Mouse (Mus musculus) liver, adult 2 months (tissue): ENCODE results near the gene Ccdc136. TPM values are rescaled to one million over a fixed set of nuclear protein-coding genes. Genes with fewer than 3 reads are reported as not detected.
A peak's percentile ranks its signal among the peaks of the same experiment; 100 is the strongest.

ENCODE experiments used
- DNase-seq: peaks from one replicate; pipeline ENCODE4 v3.0.0-alpha.2; 2011; ENCODE audit warnings: low read depth, low spot score; ENCODE audit errors: extremely low read depth
- H3K27ac ChIP-seq: fragments of 200-500 bp; replicated peaks from 2 replicates; pipeline ENCODE4 v1.5.1; 2012; ENCODE audit warnings: low read depth, mild to moderate bottlenecking, control low read depth, inconsistent platforms, low read length; ENCODE audit not compliant: insufficient read depth
- H3K27me3 ChIP-seq: fragments of 200-500 bp; 2 replicates; pipeline ENCODE4 v1.6.1; 2012; ENCODE audit warnings: mild to moderate bottlenecking, moderate library complexity, low read length, inconsistent platforms; ENCODE audit not compliant: control insufficient read depth, insufficient read depth
- H3K36me3 ChIP-seq: fragments of 200-500 bp; 2 replicates; pipeline ENCODE4 v1.6.1; 2012; ENCODE audit warnings: low read length, inconsistent platforms; ENCODE audit not compliant: control insufficient read depth, insufficient read depth
- H3K4me1 ChIP-seq: fragments of 200-500 bp; 2 replicates; pipeline ENCODE4 v1.6.1; 2011; ENCODE audit warnings: low read length; ENCODE audit not compliant: control insufficient read depth, insufficient read depth
- H3K4me3 ChIP-seq: fragments of 200-500 bp; 2 replicates; pipeline ENCODE4 v1.5.1; 2011; ENCODE audit warnings: low read depth, mild to moderate bottlenecking, control low read depth, low read length, moderate library complexity; ENCODE audit not compliant: insufficient read depth
- H3K79me2 ChIP-seq: fragments of 200-500 bp; 2 replicates; pipeline ENCODE4 v1.6.1; 2012; ENCODE audit warnings: inconsistent platforms, mild to moderate bottlenecking, low read length, moderate library complexity; ENCODE audit not compliant: control insufficient read depth, insufficient read depth
- H3K9ac ChIP-seq: fragments of 200-500 bp; 2 replicates; pipeline ENCODE4 v1.6.1; 2012; ENCODE audit warnings: low read depth, mild to moderate bottlenecking, control low read depth, inconsistent platforms, low read length
- CTCF ChIP-seq: fragments of 200-500 bp; IDR thresholded peaks from 2 replicates; pipeline ENCODE4 v1.5.1; 2011; ENCODE audit warnings: low read depth, low read length, control low read depth
- POLR2A ChIP-seq: fragments of 200-500 bp; IDR thresholded peaks from 2 replicates; pipeline ENCODE4 v1.6.1; 2011; ENCODE audit warnings: low read length, control low read depth; ENCODE audit not compliant: insufficient read depth; ENCODE audit errors: extremely low read depth
- WGBS: fragments of 180-500 bp; shearing (Covaris S2); methylation state at CpG from one replicate; pipeline ENCODE4 v1.1.7; 2018; 5-methylcytosine and 5-hydroxymethylcytosine counted together
- polyA plus RNA-seq: library from polyadenylated mRNA; depleted of rRNA; stranded (reverse); fragments of >200 nt; gene quantifications from 2 replicates; pipeline ENCODE4 v1.2.3, GENCODE M21; 2012
- total RNA-seq: library from RNA; depleted of rRNA; stranded (reverse); fragments of >200 nt; gene quantifications from 2 replicates; pipeline ENCODE4 v1.2.3, GENCODE M21; 2014

The Ccdc136 gene
- total and polyA plus RNA-seq, 2 experiments = 0.09 to 0.34 TPM

GRCm38 (mm10) chr6:29352816-29353215 is 43.3 kb upstream of the Ccdc136 start:
- DNase-seq = peak; percentile 58
- Histone ChIP-seq H3K79me2 (peaks cover 24% of the 10 kb centered on the region; the same call in 1 of the 2 replicates), H3K27ac (no peak overlapping the region), H3K27me3 (no peaks in the 10 kb centered on the region), H3K9ac (no peak overlapping the region), H3K36me3 (peaks cover 13% of the 10 kb centered on the region), H3K4me1 (peaks cover 9% of the 10 kb centered on the region), H3K4me3 (no peak overlapping the region)
- no peak for TF ChIP-seq POLR2A
- no peak for TF ChIP-seq CTCF
- WGBS = 4% methylated on average over 5 of the region's 5 CpGs

GRCm38 (mm10) chr6:29359386-29359785 is 36.7 kb upstream of the Ccdc136 start:
- 46% methylated on average over 3 of the region's 3 CpGs for WGBS
- TF ChIP-seq CTCF (no peak), POLR2A (no peak)
- H3K36me3 ChIP-seq = peaks cover 35% of the 10 kb centered on the region
- H3K27me3 ChIP-seq = no peaks in the 10 kb centered on the region
- peaks cover 13% of the 10 kb centered on the region for H3K79me2 ChIP-seq
- no peak overlapping the region for H3K4me3 ChIP-seq
- DNase-seq = no peak
- no peak overlapping the region for H3K27ac ChIP-seq
- H3K4me1 ChIP-seq = no peaks in the 10 kb centered on the region
- H3K9ac ChIP-seq = no peak overlapping the region

GRCm38 (mm10) chr6:29360211-29360610 is 35.9 kb upstream of the Ccdc136 start:
- 72% methylated on average over 6 of the region's 6 CpGs for WGBS
- no peaks in the 10 kb centered on the region for H3K27me3 ChIP-seq

GRCm38 (mm10) chr6:29362246-29363128 is 33.6 kb upstream of the Ccdc136 start:
- 67% methylated on average over 7 of the region's 7 CpGs for WGBS
- TF ChIP-seq POLR2A = no peak
- TF ChIP-seq CTCF = peak; percentile 7; the same call in 1 of the 2 replicates
- no peaks in the 10 kb centered on the region for H3K27me3 ChIP-seq
- no peaks in the 10 kb centered on the region for H3K4me1 ChIP-seq
- H3K36me3 ChIP-seq = peaks cover 46% of the 10 kb centered on the region
- no peak for DNase-seq
- no peak overlapping the region for H3K27ac ChIP-seq
- no peak overlapping the region for H3K4me3 ChIP-seq
- peaks cover 5% of the 10 kb centered on the region for H3K79me2 ChIP-seq
- H3K9ac ChIP-seq = no peak overlapping the region

More at GRCm38 (mm10) chr6:29360211-29360610, 35.9 kb upstream of the Ccdc136 start:
- H3K9ac ChIP-seq = no peak overlapping the region
- no peak for DNase-seq
- H3K4me3 ChIP-seq = no peak overlapping the region
- H3K27ac ChIP-seq = no peak overlapping the region
- no peak for TF ChIP-seq CTCF
- H3K4me1 ChIP-seq = no peaks in the 10 kb centered on the region
- H3K36me3 ChIP-seq = peaks cover 36% of the 10 kb centered on the region
- peaks cover 11% of the 10 kb centered on the region for H3K79me2 ChIP-seq

GRCm38 (mm10) chr6:29363129-29363515 is 33.0 kb upstream of the Ccdc136 start:
- DNase-seq = no peak
- no peak overlapping the region for H3K27ac ChIP-seq
- TF ChIP-seq POLR2A = no peak
- TF ChIP-seq CTCF = no peak
- H3K79me2 ChIP-seq = peaks cover 4% of the 10 kb centered on the region
- H3K36me3 ChIP-seq = peaks cover 45% of the 10 kb centered on the region
- H3K9ac ChIP-seq = no peak overlapping the region
- H3K27me3 ChIP-seq = no peaks in the 10 kb centered on the region
- H3K4me1 ChIP-seq = no peaks in the 10 kb centered on the region
- H3K4me3 ChIP-seq = no peak overlapping the region
- WGBS = 81% methylated on average over 3 of the region's 3 CpGs

GRCm38 (mm10) chr6:29365277-29365676 is 30.8 kb upstream of the Ccdc136 start:
- TF ChIP-seq POLR2A (no peak), CTCF (no peak)
- WGBS = 96% methylated on average over 1 of the region's 1 CpGs
- H3K4me1 ChIP-seq = no peaks in the 10 kb centered on the region
- no peak overlapping the region for H3K4me3 ChIP-seq
- H3K27ac ChIP-seq = no peak overlapping the region
- DNase-seq = no peak
- H3K9ac ChIP-seq = no peak overlapping the region
- no peaks in the 10 kb centered on the region for H3K27me3 ChIP-seq
- no peaks in the 10 kb centered on the region; the same call in 1 of the 2 replicates for H3K79me2 ChIP-seq
- peaks cover 42% of the 10 kb centered on the region for H3K36me3 ChIP-seq
